Mouse (Mus musculus) urinary bladder, postnatal 25 days (tissue): ENCODE measurements around the gene Srpr.

ENCODE experiments used
- DNase-seq: peaks from one replicate; pipeline ENCODE4 v3.0.0; 2022; ENCODE audit warnings: low spot score

Gene Srpr

DNA sequence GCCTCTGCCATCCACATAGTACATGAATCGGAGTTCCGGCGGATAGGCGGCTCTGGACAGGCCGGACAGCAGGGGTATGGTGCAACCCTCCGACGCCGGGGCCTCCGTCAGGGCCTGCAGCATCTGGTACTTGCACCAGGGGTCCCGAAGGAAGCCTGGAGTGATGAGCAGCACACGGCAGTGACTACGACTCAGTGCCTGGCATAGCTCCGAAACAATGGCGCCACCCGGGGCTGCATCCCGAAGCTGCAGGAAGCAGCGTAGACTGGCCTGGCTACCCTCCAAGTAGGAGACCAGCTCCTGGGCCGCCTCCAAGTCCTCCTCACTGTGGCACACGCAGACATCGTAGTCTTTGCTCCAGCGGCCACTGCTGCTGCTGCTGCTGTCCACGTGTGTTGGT lies 11.3 kb upstream of the Srpr start:
- no peak for DNase-seq

DNA sequence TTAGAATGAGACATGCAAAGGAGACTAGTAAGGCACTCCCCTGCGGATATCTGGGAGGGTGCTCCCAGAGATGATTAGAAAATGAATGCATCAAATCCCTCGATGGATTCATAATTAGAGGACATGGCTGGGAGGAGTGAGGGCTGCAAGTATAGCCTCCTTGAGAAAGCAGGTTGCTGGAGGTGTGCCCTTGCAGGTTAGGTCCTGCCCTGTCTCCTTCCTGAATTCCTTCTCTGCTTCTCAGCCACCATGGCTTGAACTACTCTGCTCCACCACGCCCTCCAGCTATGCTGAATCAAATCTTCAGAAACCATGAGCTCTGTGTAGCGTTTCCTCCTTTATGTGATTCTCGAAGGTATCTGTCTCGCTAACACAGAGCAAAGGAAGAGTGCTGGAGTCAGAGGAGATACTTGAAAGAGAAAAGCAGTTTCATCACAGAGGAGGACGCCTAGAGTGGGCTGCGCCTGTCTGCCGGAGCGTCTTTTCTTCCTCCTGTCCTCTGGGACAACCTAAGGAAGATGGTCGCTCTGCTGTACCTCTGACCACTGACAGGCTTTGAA lies 6.9 kb upstream of the Srpr start:
- no peak for DNase-seq

GRCm38 (mm10) chr9:35194048-35194447 lies 5.9 kb upstream of the Srpr start:
- no peak for DNase-seq

DNA sequence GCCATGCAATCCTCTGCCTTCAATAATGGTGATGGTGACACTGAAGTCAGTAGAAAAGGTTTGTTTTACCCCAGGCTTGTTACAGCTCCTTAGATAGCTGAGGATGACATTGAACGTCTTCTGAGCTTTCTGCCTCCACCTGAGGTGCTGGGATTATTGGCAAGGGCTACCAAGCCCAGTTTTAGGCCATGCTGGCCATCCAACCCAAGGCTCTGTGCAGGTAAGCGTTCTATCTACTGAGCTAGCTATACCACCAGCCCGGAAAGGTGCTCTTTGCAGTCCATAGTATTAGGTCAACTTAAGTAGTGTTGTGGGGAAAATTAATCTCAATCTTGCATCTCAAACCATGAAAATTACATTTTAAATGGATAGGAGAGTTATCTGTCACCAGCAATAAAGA lies 2.4 kb upstream of the Srpr start:
- no peak for DNase-seq

- no peak for DNase-seq
Measured at GRCm38 (mm10) chr9:35198351-35198750, 1.6 kb upstream of the Srpr start.

GRCm38 (mm10) chr9:35198945-35199771 lies 817 bp upstream of the Srpr start:
- no peak for DNase-seq

DNA sequence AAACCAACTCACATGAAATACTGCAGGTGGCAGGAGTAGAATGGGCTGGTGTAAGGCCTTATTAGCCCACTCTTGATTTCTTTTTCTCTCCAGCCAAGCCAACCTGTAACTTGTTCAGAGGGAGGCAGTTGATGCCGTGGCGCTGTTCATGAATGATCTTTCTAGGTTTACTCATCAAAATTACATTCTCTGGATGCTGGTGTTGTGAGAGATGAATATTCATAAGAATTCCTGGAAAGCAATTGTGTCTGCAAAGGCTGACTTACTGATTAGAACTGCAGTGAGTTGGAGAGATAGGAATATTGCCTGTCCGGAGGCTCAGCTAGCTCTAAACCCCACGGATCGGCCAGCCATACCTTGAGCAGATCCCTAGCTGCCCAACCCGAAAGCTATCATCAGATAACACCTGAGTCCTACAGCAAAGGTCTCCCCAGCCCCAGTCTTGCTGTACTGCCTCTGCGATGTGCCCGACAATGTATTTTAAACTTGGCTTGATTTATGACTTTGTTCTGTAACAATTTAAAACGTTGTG lies 620 bp downstream of the Srpr start:
- DNase-seq: no peak

GRCm38 (mm10) chr9:35203536-35203935 lies 3.6 kb downstream of the Srpr start:
- DNase-seq: no peak

GRCm38 (mm10) chr9:35204421-35204820 lies 4.4 kb downstream of the Srpr start:
- no peak for DNase-seq

DNA sequence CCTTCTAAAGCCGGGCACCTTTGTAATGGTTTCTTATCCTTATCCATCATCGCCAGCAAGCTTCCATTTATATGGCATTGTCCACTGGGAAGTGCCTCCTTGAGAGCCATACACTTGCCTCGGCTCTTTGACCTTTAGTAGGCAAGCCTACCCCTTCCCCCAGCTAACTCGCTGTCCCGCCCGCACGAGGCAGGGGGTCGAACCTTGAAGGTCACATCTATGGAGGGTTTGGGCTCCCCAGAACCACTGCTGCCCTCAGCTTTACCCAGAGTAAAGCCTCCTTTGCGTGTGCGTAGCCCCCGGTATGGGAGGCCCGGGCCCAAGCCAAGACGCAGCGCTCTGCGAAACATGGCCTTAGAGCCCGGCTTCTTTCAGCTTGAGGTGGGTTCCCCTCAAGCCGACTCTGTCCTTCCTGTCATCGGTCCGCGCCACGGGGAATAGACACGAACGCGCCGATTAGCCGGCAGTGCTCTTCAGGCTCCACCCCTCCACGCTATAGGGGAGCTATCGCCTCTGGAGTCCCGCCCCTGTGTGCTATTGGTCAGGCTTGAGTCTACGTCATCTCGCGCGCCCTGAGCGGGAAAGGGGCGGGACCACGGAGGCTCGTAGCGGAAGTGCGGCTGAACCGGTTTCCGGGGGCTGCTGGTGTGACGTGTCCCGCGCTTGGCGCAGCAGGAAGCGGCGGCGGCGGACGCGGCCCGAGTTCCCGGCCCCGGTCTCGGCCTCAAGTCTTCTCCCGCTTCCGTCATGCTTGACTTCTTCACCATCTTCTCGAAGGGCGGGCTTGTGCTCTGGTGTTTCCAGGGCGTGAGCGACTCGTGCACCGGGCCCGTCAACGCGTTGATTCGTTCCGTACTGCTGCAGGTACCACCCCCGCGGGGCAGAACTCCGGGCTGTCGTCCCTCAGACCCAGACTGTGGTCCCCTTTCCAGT lies 10.8 kb downstream of the Srpr start, which contains the start of gene Foxred1:
TSS of gene Foxred1 (minus strand) at position 514 of the 933 bp plus-strand sequence.
- peak; percentile 97 for DNase-seq

- no peak for DNase-seq
Measured at GRCm38 (mm10) chr9:35211573-35212511, 11.9 kb downstream of the Srpr start.

DNA sequence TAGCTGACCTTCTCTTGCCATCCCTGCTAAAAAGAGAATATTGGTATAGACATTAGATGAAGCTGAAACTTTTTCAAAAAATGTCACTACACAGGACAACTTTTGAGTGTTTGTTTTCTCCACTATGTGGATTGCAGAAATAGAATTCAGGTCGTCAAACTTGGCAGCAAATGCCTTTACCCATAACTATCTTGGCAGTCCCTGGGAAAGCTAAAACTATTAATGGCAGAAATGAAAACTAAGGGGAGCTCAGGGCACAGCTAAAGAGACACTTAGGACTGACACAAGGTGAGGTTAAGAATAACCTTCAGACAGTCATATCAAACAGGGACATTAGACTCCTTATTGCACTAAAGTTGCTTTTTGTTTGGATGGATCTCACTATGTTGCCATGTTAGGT lies 18.0 kb downstream of the Srpr start:
- DNase-seq: no peak

DNA sequence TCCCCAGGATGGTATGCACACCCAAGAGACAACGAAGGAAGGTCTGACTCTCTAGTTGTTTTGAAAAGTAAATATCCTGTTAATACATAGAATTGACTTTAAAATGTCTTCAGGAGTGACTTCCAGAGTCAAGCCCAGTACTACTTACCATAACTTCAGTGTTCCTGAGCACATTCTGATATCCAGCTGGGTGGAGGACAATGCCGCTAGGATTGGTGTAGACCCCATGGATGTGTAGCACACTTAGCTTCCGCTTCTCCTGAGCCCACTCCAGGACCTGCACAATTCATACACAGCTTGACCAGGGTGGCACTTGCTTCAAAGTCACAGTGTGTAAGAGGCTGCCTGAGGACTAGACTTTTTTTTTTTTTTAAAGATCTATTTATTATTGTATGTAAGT lies 23.5 kb downstream of the Srpr start:
- no peak for DNase-seq

- DNase-seq: no peak
Measured at GRCm38 (mm10) chr9:35228671-35229070, 28.7 kb downstream of the Srpr start.

DNA sequence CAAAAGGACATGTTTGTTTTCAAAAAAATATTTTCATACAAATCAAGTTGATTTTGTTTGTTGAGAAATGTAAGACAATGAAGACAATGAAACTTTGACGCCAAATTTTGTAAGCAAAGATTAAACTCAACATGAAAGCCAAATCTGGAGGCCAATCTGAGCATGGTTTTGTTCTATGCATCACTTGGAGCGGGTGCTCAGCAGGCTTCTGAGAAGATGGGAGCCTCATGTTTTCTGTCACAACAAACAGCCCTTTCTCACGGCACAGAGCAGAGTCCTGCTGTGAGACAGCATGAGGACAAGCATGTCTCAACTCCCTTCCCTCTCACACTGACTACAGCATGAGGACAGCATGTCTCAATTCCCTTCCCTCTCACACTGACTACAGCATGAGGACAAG lies 36.0 kb downstream of the Srpr start:
- no peak for DNase-seq

DNA sequence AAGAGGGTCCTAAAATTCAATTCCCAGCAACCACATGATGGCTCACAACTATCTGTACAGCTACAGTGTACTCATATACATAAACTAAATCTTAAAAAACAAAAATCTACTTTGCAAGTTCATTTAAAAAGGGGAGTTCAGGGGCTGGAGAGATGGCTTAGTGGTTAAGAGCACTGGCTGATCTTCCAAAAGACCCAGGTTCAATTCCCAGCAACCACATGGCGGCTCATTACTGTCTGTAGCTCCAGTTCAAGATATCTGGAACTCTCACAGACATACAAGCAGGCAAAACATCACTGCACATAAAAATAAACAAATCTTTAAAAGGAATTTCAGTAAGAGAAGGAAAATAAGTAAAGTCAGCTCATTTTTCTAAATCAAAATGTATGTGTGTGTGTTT lies 38.4 kb downstream of the Srpr start:
- DNase-seq: no peak

GRCm38 (mm10) chr9:35238915-35239571 lies 39.1 kb downstream of the Srpr start:
- no peak for DNase-seq

GRCm38 (mm10) chr9:35239734-35240133 lies 39.8 kb downstream of the Srpr start:
- no peak for DNase-seq

GRCm38 (mm10) chr9:35247405-35247804 lies 47.4 kb downstream of the Srpr start:
- no peak for DNase-seq

- no peak for DNase-seq
Measured at GRCm38 (mm10) chr9:35249476-35249875, 49.5 kb downstream of the Srpr start.

GRCm38 (mm10) chr9:35257365-35257764 lies 57.4 kb downstream of the Srpr start:
- DNase-seq: no peak
